ENCODE assay signal across 24 mouse cellular contexts in the genomic region with DNA sequence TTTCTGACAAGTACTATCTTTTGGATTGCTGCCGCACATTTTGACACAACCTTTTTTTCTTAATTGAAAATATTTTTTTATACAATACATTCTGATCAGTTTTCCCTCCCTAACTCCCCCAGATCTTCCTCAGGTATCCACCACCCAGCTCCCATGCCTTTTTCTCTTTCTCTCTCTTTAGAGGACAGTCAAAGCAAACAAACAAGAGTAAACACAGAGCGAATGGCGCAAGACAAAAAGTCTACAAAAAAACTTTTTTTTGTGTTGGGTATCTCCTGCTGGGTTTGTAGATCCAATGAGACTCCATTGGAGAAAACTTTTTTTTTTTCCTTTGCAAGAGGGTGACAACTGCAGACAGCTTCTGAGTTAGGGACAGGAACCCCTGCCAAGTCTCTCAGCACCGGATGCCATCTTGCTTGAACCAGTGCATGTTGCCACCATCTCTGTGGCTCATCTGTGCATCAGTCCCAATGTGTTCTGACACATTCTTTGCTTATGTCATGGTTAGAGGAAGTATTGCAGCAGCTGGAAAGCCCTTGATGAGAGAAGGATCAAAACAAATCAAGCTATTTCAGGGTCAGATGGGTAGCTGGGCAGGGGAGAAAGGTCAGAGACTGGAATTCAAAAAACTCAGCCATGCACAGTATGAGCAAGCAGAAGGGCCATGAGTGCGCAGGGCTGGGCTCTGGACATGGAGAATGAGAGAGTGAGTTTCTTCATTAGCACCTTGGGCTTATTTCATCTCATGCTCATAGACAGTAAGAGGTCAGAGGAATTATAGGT.
DNase-seq lines count a peak whose midpoint lies in the region; ATAC-seq lines count a peak whose summit lies in the region.
"Had no signal": no experiment of that assay in that cellular context is flagged by ENCODE, and none has a peak within 500 bp of the region (broad histone marks: within the 10 kb centered on the region; RNA-seq: fewer than 3 reads in every experiment).

No protein-coding gene starts in this region.

- intact Hi-C loops in left cerebral cortex, postnatal 4 days (cut with DNase I): no loop called here

- no peaks in the 10 kb centered on the region for H3K4me1 ChIP-seq in midbrain, embryonic 11.5 days (ENCODE audit: control insufficient read depth, insufficient read depth, low read length)
- peaks cover 6% of the 10 kb centered on the region; the same call in 1 of the 2 replicates for H3K4me1 ChIP-seq in midbrain, embryonic 13.5 days (replicated peaks)
- 0 out of 2 replicates have a peak, but pooled peaks cover 3% of the 10 kb centered on the region for H3K4me1 ChIP-seq in liver, embryonic 15.5 days (replicated peaks)
- H3K4me1 ChIP-seq: embryonic facial prominence, embryonic 15.5 days; limb, embryonic 12.5 days; neural tube, embryonic 15.5 days had no signal

- H3K27ac ChIP-seq in midbrain, embryonic 11.5 days (ENCODE audit: low read depth, low read length): no peak overlapping the region
- no peak overlapping the region for H3K27ac ChIP-seq in midbrain, embryonic 13.5 days
- H3K27ac ChIP-seq in liver, embryonic 15.5 days (replicated peaks): 0 out of 2 replicates have a peak overlapping the region, but pooled peaks have one; percentile 24
- H3K27ac ChIP-seq: embryonic facial prominence, embryonic 15.5 days; gastrocnemius, adult 2 months; kidney, embryonic 15.5 days; limb, embryonic 12.5 days; neural tube, embryonic 15.5 days had no signal

- H3K9ac ChIP-seq in midbrain, embryonic 11.5 days (ENCODE audit: low read length): no peak overlapping the region
- H3K9ac ChIP-seq in midbrain, embryonic 13.5 days (replicated peaks): no peak overlapping the region
- no peak overlapping the region for H3K9ac ChIP-seq in liver, embryonic 15.5 days
- H3K9ac ChIP-seq: embryonic facial prominence, embryonic 15.5 days; heart, embryonic 12.5 days; kidney, embryonic 15.5 days; limb, embryonic 12.5 days; lung, embryonic 14.5 days; neural tube, embryonic 15.5 days had no signal

- H3K4me2 ChIP-seq in midbrain, embryonic 11.5 days: no peak overlapping the region
- no peak overlapping the region for H3K4me2 ChIP-seq in midbrain, embryonic 13.5 days (replicated peaks)
- no peak overlapping the region for H3K4me2 ChIP-seq in liver, embryonic 15.5 days
- H3K4me2 ChIP-seq: embryonic facial prominence, embryonic 15.5 days; heart, embryonic 12.5 days; kidney, embryonic 15.5 days; limb, embryonic 12.5 days; lung, embryonic 14.5 days; neural tube, embryonic 15.5 days had no signal

- WGBS in midbrain, embryonic 11.5 days: 83% methylated on average over 5 of the region's 5 CpGs
- 77% methylated on average over 5 of the region's 5 CpGs for WGBS in midbrain, embryonic 13.5 days
- WGBS in liver, embryonic 15.5 days (ENCODE audit: insufficient replicate concordance): 57% methylated on average over 5 of the region's 5 CpGs

- no peaks in the 10 kb centered on the region for H3K27me3 ChIP-seq in midbrain, embryonic 11.5 days (ENCODE audit: control insufficient read depth, insufficient read depth, low read length)
- H3K27me3 ChIP-seq in midbrain, embryonic 13.5 days: no peaks in the 10 kb centered on the region
- H3K27me3 ChIP-seq in liver, embryonic 15.5 days: no peaks in the 10 kb centered on the region
- H3K27me3 ChIP-seq: embryonic facial prominence, embryonic 15.5 days; heart, embryonic 12.5 days; kidney, embryonic 15.5 days; limb, embryonic 12.5 days; neural tube, embryonic 15.5 days had no signal

- no peaks in the 10 kb centered on the region for H3K36me3 ChIP-seq in midbrain, embryonic 11.5 days (ENCODE audit: control insufficient read depth, insufficient read depth, low read length)
- H3K36me3 ChIP-seq in midbrain, embryonic 13.5 days: no peaks in the 10 kb centered on the region
- no peaks in the 10 kb centered on the region for H3K36me3 ChIP-seq in liver, embryonic 15.5 days (replicated peaks)
- H3K36me3 ChIP-seq: embryonic facial prominence, embryonic 15.5 days; heart, embryonic 12.5 days; kidney, embryonic 15.5 days; limb, embryonic 12.5 days; neural tube, embryonic 15.5 days had no signal

- DNase-seq in adrenal gland, adult 8-10 months: peak; percentile 39
- DNase-seq in adrenal gland, postnatal 25 days: no peak
- peak; percentile 65 for DNase-seq in midbrain, embryonic 11.5 days (ENCODE audit: low spot score, missing footprints)
- peak; percentile 63 for DNase-seq in yolk sac, embryonic 10.5 days (ENCODE audit: low spot score)
- no peak for DNase-seq in left cerebral cortex, postnatal 4 days
- DNase-seq: cerebellum, adult 11-12 months; cerebellum, postnatal 14 days; gastrocnemius, adult 2 months; heart, postnatal 10 days; kidney, postnatal 36 days; layer of hippocampus, postnatal 36 days; lung, embryonic 14.5 days; thymus, adult 2 months; thymus, postnatal 4 days had no signal

- no peaks in the 10 kb centered on the region for H3K9me3 ChIP-seq in midbrain, embryonic 11.5 days (ENCODE audit: control insufficient read depth, low read length)
- H3K9me3 ChIP-seq in midbrain, embryonic 13.5 days: no peaks in the 10 kb centered on the region
- no peaks in the 10 kb centered on the region for H3K9me3 ChIP-seq in liver, embryonic 15.5 days (replicated peaks)
- H3K9me3 ChIP-seq: embryonic facial prominence, embryonic 15.5 days; heart, embryonic 12.5 days; kidney, embryonic 15.5 days; limb, embryonic 12.5 days; neural tube, embryonic 15.5 days had no signal

- ATAC-seq in midbrain, embryonic 11.5 days (ENCODE audit: low FRiP score): no peak
- ATAC-seq in midbrain, embryonic 13.5 days: no peak
- ATAC-seq in liver, embryonic 15.5 days (ENCODE audit: insufficient read depth): peak; percentile 59
- no peak for ATAC-seq in granulocyte monocyte progenitor cell, adult 5-6 weeks (replicated peaks; ENCODE audit: poor library complexity, severe bottlenecking)
- ATAC-seq: forebrain, embryonic 14.5 days; intestine, postnatal 0 days had no signal

- no peak overlapping the region for H3K4me3 ChIP-seq in midbrain, embryonic 11.5 days (ENCODE audit: low read depth, low read length)
- H3K4me3 ChIP-seq in midbrain, embryonic 13.5 days (replicated peaks): no peak overlapping the region
- H3K4me3 ChIP-seq in liver, embryonic 15.5 days (replicated peaks): no peak overlapping the region
- H3K4me3 ChIP-seq: embryonic facial prominence, embryonic 15.5 days; gastrocnemius, adult 2 months; heart, embryonic 12.5 days; kidney, embryonic 15.5 days; limb, embryonic 12.5 days; neural tube, embryonic 15.5 days had no signal

Comparison
In these comparisons a context has a peak if more than half of its experiments do, and no peak if none do; other contexts are left out.
1. DNase-seq: peak in adrenal gland, adult 8-10 months (single experiment), midbrain, embryonic 11.5 days (single experiment) and yolk sac, embryonic 10.5 days (single experiment); none in adrenal gland, postnatal 25 days (single experiment) and left cerebral cortex, postnatal 4 days (single experiment).